Mouse (Mus musculus): ENCODE results near the gene Elk4. TPM values are rescaled to one million over a fixed set of nuclear protein-coding genes. Genes with fewer than 3 reads are reported as not detected.
A peak's percentile ranks its signal among the peaks of the same experiment; 100 is the strongest.

The Elk4 gene
- total RNA-seq (2014; fragmentation: Nextera tagmentation), result 83.3 and 104 TPM in 2 replicates
- total RNA-seq (2017), result 51.9 and 63.8 TPM in 2 replicates

DNA sequence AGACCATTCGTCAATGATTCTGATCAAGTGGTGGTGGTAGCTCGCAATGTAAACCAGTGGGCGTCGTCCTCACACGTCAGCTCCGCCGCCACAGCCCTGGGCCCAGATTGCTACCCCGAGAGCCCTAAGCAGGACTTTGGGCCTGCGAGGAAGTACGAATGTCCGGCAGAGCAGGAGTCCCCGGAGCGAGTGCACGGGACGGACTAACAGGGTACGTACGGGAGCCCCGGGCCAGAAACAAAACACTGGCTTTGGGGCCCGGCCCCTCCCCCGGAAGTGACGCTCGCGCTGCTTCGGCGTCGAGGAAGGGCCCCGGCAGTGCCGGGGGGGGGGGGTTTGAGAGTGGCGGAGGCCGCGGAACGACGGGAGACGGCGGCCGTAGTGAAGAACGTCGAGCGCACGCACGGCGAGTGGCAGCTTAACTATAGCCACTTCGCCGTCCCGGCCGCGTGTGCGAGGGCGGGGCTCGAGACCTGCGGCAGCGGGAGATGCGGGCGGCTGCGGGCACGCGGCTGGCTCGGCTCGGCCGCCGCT, at the start of gene Elk4:
Gene Elk4, plus strand, starts transcription at position 326 of the 534 bp plus-strand sequence.
- peak; percentile 52 for ATAC-seq (replicated peaks; ENCODE audit: poor library complexity, severe bottlenecking)

DNA sequence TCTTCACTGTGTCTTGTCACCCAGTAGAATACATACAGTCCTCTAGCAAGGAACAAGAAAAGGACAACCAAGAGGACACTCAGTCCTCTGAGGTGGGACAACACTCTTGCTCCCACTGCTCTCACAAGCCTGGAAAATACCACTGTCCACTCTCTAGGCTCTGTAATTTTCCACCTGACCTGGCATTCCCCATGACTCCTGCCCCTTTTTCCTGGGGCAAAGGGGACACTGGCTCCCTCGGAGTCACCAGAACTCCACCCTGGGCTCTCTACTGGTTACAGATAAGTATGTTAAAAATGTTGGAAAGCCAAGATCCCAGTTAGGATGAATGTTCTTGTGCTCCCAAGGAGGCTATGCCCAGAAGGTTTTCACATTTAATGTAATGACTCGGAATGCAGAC, 46.4 kb upstream of the Elk4 start:
- ATAC-seq (replicated peaks; ENCODE audit: poor library complexity, severe bottlenecking), result no peak

DNA sequence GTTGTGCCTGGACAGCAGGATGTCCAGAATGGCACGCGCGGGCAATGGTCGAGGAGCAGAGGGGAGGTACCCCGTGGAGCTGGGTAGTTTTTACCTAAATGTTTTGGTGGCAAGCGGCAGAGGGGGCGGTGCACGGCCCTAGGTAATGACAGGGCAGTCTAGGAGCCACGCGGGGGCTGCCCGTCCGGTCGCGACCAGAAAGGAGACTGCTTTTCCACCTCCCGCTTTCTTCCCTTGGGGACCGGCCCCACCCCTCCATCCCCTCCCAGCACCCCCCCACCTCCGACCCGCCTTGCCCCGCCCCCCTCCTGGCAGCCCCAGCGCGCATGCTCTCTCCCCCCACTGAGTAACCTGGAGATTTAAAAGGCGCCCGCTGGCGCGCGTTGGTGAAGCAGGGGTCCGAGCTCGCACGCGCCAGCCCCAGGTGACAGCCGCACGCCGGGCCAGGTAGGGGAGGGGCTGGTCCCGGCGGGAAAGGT, 44.8 kb upstream of the Elk4 start, which contains the start of gene Slc45a3:
Gene Slc45a3, plus strand, starts transcription at position 362 of the 479 bp plus-strand sequence.
- ATAC-seq (replicated peaks; ENCODE audit: poor library complexity, severe bottlenecking), result peak; percentile 16; the same call in 1 of the 2 replicates

DNA sequence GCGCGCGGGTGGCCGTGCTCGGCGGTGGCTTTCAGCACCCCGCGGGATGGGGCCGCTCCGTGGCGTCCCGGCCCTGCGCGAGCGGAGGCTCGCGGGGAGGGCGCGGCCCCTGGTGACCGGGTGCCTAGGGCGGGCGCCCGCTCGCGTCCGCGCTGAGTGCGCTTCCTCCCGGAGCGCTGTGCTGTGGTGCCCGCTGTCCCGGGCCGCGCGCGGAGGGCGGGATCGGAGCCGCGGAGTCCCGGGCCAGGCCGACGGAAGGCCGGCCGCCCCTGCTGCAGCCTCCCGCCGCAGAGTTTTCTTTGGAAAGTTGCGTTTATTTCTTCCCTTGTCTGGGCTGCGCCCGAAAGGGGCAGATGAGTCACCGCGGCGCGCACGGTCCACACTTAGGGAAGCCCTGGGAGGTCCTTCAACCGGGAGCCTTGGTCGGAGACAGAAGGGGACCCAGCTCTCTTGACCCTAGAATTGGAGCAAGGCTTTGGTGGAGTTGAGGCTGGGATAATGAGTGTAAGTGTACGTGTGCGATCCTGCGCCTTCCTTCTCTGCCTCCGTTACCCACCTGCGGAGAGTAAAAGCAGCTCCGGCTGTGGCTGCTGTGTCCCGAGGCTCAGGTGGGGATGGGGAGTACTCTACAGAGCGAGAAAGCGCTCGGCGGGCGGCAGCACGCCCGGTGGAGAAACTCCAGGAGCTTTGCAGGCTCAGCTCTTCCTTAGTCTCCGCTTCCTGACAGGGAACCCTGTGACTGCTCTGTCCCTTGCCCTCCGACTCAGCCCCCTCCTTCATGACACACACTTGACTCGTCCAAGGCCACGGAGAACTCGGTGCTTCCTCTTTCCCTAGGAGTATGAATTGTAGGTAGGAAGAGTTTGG, 44.1 kb upstream of the Elk4 start:
- peak; percentile 65 for ATAC-seq (replicated peaks; ENCODE audit: poor library complexity, severe bottlenecking)

DNA sequence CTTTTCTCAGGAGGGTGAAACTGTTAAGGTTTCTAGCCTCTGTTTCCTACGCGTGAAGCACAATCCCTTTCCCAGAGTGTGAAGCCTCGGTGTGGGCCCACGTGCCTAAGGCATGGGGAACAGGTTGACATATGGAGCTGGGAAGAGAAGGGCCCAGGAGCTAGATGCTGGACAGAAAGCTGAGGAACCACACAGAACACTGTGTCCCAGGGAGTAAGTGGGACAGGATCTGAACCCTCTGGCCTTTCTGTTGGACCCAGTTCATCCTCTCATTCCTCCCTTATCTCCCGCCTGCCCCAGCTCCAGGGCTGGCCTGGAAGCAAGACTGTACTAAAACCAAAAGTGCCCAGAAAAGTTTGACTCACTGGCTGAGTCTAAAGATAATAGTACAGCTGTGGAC, 43.3 kb upstream of the Elk4 start:
- ATAC-seq (replicated peaks; ENCODE audit: poor library complexity, severe bottlenecking), result no peak

DNA sequence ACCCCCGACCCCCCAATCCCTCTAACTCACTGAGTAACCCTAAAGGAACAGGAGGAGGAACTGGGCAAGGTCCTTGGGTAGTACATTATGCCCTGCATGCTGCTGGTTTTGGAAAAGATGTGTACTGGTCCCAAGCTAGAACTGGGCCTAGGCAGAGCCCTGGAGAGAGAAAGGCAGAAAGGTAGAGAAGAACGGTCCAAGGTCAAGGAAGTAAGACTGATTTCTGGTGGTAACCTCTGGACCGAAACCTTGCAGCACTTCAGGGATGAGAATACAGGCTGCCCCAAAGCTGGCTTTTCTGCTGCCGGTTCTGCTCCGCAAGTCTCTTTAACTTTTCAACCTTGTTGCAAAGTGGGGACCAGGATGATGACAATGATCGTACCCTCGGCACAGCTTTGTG, 42.8 kb upstream of the Elk4 start:
- ATAC-seq (replicated peaks; ENCODE audit: poor library complexity, severe bottlenecking), result no peak

DNA sequence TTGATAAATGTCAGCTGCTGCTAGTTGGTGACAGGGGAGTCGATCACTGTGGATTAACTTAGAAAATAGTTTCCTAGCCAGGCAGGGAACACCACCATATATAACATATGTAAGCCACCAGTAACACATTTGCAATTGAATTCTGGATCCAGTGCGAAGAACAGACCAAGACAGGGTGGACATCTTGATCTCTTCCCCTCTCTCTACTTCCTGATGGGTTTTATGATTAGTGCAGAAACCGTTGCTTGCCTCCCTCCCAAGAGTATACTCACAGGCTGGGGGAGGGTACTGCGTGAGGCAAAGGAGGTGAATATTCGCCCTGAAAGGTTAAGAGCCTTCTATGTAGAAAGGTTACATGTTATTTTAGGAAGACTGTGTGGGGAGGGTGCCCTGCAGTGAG, 41.6 kb upstream of the Elk4 start:
- no peak for ATAC-seq (replicated peaks; ENCODE audit: poor library complexity, severe bottlenecking)

DNA sequence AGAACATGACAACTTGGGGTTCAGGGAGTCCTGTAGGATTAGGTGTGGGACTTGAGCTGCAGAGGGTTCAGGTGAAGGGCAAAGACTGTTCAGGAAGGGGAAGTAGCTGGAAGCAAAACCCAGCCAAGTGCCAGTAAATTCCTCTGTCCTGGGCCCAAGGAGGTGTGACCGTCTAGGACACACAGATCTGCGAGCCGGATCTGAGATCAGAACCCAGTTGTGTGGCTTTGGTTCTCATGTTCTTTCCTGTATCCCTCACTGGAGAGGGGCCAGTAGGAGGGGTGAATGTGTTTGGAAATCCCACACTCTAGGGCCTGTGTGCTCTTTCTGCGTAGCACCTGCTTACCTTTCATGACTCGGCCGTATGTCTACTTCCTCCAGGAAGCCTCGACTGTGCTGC, 40.1 kb upstream of the Elk4 start:
- peak; percentile 13; the same call in 1 of the 2 replicates for ATAC-seq (replicated peaks; ENCODE audit: poor library complexity, severe bottlenecking)

DNA sequence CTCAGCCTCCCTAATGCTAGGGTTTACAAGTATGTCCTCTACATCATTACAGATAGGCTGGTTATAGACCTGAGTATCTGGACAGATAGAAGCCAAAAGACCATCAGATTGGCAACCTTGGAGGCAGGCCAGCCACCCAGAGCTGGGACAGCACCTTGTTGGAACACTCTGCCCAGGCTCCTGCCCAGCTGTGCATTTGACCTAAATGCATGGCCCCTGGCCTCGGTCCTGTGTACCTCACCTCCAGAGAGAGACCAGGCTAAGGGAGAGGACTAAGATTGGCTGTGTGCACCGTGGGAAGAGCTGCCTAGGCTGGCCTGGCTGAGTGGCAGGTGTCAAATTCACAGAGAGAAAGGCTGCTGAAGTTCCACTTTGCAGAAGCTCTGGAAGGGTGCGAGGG, 38.9 kb upstream of the Elk4 start:
- ATAC-seq (replicated peaks; ENCODE audit: poor library complexity, severe bottlenecking), result no peak

DNA sequence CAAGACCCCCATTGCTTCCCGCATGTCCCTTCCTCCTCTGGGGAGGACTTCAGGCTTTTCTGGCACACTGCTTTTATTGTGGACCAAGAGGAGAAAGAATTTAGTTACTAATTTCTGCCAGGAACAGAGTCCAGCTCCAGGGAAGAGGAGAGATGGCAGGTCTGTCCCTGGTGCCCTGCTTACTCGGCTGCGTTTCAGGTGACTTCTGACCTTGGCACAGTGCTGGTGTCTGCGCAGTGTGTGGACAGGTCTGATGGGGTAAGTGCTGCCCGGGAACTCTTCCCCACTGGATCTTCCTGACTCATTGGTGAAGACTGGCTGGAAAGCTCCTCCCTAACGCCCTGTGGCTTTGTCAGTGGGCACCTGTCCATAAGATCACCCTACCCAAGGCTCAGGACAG, 38.4 kb upstream of the Elk4 start:
- ATAC-seq (replicated peaks; ENCODE audit: poor library complexity, severe bottlenecking), result no peak

DNA sequence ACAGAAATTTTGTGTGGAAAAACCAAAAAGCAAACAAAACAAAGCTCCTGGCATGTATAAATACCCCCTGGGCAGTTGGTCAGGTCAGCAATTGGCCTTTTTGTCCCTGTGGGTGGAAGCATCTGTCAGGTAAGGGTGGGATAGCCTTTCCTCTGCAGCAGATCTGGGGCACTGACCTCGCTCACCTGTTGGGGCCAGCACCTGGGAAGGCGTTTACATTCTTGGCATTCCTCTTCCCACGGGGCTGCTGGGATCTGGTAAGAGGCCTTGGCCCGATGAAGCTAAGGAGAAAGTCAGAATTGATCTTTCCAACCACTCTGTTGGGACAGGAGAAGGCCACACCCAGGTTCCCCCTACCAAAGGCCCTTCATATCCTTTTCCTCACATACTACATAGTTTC, 37.6 kb upstream of the Elk4 start:
- ATAC-seq (replicated peaks; ENCODE audit: poor library complexity, severe bottlenecking), result no peak

DNA sequence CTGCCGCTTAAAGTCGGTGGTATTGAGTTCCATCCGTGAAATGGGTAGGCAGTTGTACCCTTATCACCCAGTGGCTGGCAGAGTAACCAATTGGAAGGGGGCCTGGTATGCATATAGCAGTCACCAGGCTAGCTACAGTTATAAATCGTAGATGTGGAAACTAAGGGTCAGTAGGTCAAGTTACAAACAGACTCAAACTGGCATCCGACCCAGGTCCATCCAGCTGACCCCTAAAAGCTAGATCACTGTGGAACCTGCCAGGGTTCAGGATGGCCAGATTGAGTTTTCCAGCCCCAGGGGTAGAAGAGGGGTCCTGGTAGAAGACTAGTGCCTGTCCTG, 37.1 kb upstream of the Elk4 start:
- ATAC-seq (replicated peaks; ENCODE audit: poor library complexity, severe bottlenecking), result no peak

DNA sequence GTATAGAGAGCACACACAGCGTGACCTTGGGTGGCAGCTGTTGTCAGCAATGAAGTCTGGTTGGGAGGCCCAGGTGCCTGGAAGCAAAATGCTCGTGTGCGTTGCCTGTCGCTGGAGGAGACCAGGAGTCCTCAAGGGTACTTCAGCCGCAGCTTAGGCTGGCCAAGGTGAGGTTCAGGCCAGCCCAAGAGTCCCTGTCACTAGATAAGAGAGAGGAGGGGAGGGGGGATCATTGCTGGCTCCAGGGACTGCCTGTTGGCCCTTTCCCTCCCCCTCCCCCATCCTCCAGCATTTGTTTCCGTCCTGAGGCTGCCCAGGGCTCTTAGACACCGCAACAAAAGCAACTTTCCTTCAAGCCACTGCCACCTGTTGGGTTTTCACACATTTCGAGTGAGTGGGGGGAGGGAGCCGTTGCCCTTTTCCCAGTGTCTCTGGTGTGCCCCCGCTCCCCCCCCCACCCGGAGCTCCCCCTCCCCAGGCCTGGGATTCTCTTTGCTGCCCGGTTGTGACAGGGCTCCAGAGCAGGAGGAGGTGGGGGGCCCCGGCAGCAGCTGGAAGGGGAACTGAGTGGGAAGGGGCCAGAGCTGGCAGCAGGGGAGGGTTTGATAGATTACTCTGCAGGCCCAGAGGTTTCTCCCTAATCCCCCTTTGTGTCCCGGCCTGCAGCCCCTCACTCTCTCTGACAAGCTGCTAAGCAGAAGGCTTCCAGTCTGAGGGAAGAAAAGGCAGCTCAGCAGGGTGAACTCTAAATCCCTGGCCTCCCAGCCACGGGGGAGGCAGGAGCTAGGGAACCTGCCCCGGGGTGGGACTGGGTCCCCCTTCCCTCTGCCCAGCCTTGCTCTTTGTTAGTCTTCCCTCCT, 36.5 kb upstream of the Elk4 start:
- no peak for ATAC-seq (replicated peaks; ENCODE audit: poor library complexity, severe bottlenecking)

DNA sequence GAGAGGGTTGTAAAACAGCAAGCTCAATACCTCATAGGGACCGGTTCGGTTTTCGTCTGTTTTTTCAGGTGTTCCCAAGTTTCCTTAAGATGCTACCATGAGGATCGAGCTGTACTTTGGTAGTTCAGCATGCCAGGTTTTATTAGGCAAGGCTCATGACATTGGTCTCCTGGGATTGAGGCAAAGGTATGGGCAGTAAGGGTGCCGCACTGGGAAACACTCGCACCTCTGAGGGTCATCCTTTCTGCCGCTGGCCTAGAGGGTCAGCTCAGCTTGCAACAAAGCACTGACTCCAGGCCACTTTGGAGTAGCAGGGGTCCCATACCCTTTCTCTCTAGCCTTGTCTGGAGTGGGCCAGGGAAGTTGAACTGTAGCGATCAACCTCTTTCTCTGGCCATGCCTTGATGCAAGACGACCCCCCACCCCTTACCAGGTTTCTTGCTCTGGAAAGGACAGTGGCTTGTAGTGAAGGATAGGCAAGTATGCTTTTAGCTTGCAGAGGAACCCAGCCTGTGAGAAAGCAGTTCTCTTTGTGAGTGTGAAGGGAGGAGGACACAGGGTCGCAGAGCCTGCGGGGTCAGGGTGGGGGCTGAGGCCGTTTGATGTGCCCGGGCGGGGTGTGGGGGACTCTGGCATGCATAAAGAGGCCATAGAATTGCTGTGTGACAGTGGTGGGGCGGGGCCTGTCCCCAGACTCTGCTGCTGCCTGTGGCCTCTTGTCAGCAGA, 35.5 kb upstream of the Elk4 start:
- ATAC-seq (replicated peaks; ENCODE audit: poor library complexity, severe bottlenecking), result no peak

DNA sequence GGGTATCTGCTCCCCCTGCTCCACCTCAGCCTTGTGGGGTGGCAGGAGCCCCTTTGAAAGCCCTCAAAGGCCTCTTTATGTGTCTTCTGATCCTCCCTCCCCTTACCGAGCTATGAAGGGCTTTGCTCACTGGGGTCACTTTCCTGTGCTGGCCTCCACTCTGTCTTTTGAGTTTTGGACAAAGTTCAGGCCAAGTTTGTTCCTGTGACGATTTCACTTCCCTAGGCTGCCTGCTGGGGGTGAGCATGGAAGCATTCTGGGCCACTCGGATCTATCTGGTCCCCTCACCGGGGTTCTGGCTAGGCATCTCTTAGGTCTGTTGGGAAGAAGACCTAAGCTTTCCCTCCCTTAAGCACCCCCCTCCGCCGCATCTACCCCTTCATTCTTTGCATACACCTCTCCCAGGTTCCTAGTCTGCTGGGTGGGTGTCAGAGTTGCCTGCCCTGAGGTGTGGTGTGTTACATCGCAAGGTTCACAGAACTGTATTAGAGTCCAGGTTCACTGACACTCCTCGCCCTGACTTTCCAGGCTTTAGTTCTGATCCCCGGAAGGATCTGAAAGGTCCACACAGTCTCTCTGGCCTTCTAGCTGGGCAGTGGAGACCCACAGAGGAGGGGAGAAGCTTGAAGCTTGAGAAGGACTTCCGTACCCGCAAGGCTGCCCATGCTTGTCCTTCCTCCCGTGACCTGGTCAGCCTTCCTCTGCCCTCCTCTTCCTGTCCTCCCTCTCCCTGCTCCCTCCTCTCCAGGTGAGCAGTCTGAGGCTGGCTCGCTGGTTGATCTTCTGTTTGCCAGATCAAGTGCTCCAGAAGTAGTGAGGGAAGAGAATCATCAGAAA, 34.7 kb upstream of the Elk4 start:
- no peak for ATAC-seq (replicated peaks; ENCODE audit: poor library complexity, severe bottlenecking)

DNA sequence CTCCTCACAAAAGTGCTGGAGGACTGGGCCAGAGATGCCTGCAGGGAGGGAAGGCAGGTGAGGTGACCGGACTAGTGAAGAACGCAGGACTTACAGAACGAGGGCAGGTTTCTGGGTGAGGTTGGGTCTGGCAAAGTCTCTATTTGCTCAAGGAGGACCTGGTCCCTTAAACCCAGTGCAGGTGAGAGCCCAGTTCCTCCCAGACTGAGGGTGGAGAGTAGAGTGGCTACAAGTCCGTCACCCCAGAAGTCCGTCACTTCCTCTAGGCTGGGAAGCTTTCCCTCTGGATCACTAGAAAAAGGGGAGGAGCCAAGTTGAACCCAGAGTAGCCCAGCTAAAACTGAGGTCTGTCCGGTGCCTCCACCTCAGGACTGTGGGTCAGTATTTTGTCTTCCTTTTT, 33.4 kb upstream of the Elk4 start:
- no peak for ATAC-seq (replicated peaks; ENCODE audit: poor library complexity, severe bottlenecking)

DNA sequence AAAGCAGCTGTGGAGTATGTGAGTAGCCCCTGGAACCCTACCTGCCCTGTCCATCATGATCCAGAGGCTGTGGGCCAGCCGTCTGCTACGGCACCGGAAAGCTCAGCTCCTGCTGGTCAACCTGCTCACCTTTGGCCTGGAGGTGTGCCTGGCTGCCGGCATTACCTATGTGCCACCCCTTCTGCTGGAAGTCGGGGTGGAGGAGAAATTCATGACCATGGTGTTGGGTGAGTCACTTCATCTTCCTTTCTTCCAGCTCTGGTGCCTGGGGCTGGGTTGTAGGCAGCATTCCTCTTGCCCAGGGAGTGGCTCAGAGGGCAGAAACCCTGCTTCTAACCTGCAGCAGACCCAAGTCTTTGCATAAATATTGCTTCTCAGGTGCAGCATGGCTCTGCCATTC, 30.5 kb upstream of the Elk4 start:
- ATAC-seq (replicated peaks; ENCODE audit: poor library complexity, severe bottlenecking), result no peak

DNA sequence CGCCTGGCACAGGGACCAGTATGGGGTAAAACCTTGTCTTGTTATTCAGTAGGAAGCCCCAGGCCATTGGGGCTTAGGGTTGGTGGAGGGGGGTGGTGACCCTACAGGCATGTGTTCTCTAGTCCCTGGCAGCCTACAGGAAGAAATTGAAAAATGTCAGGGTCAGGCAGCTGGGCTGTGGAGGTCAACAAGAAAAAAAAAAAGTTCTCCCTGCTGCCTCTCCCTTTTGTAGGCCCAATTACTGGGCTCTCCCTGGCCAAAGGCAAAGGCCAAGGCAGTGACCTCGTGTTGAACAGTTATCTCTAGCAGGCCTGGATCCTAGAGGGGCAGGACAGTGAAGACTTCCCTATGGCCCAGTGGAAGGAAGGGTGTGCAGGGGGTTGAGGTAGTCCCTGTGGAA, 26.9 kb upstream of the Elk4 start:
- ATAC-seq (replicated peaks; ENCODE audit: poor library complexity, severe bottlenecking), result no peak

DNA sequence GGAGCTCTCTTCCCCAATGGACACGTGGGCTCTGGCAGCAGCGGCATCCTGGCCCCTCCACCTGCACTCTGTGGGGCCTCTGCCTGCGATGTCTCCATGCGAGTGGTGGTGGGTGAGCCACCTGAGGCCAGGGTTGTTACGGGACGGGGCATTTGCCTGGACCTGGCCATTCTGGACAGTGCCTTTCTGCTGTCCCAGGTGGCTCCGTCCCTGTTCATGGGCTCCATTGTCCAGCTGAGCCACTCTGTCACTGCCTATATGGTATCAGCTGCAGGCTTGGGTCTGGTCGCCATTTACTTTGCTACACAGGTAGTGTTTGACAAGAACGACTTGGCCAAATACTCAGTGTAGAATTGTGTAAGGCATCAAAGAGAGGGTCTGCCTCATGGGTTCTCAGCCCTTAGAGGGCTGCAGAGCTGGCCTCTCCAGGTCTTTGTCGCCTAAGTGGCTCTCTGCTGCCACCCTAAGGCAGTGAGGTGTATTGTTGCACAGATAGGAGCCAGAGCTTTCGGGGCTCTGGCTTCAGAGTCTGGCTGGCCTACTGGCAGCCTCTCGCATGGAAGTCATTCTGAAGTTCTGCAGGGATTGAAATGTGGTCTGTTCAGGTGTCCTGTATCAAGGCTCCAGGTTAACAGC, 25.9 kb upstream of the Elk4 start:
- peak; percentile 89 for ATAC-seq (replicated peaks; ENCODE audit: poor library complexity, severe bottlenecking)
